Mouse (Mus musculus) right cerebral cortex, postnatal 36 days (tissue): ENCODE data around the gene Afmid.
"Not testable (repeated sequence)": the region's sequence is repeated elsewhere in the genome, so short reads cannot be mapped to it uniquely, and the experiment has no call there.

Experiments used
- DNase-seq, 2 experiments: peaks; one replicate each; pipeline ENCODE4 v3.0.0; 2022; ENCODE audit warnings: low spot score in 2 of 2, mixed read lengths in 1 of 2

Afmid gene

GRCm38 (mm10) chr11:117824060-117824969 is 1.4 kb upstream of the Afmid start:
- DNase-seq, result peak; percentile 59 to 71

DNA sequence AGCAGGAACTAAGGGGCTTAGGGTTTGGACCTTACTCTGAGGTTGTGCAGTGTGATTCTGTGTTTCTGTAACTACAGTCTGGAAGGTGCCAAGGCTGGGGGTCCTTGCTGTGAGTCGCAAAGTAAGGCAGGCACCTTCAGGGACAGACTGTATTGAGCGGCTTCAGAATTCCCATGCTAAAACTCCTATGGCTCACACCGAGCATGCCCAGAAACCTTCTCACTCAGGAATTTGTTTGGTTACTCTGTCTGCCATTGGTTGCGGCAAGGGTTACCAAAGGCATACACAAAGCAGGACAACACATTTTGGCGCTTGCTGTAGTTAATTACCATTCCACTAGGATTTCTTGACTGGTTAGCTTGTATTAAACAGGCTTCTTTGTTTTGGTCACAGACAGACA is 440 bp downstream of the Afmid start:
- DNase-seq, result no peak

DNA sequence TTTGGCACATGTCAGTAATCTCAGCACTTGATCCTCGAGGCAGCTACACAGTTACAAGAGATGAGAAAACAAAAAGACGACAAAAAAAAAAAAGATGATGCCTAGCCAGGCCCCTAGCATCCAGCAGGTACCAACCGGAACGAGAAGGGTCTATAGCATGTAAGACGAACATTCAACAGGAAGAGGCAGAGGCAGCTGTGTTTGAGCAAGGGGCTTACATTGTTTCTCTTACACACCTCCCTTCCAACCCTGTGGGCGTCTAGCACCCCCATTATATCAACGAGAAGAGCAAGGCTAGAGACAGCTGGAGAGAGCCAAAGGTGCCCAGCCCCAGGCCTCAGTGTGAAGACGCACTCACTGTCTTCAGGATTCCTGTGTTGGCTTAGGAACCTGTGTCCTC is 1.2 kb downstream of the Afmid start:
- no peak for DNase-seq

DNA sequence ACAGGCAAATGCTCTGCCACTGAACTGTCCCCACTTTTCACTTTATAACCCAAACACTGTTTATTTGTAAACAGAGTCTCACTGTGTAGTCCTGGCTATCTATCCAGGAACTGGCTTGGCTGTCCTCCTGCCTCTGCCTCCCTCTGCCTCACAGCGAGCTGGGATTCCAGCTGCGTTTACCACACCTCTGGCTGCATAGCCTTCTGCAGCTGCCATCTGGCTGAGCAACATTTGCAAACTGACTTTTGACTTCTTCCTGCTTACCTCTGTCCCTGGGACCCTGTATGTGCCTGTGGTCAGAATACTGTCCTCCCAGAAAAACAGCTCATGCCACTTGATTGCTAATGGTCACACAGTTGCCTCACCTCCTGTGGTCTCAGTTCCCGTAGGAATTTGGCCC is 1.7 kb downstream of the Afmid start:
- no peak for DNase-seq

GRCm38 (mm10) chr11:117828149-117828887 is 2.6 kb downstream of the Afmid start:
- DNase-seq, result no peak

DNA sequence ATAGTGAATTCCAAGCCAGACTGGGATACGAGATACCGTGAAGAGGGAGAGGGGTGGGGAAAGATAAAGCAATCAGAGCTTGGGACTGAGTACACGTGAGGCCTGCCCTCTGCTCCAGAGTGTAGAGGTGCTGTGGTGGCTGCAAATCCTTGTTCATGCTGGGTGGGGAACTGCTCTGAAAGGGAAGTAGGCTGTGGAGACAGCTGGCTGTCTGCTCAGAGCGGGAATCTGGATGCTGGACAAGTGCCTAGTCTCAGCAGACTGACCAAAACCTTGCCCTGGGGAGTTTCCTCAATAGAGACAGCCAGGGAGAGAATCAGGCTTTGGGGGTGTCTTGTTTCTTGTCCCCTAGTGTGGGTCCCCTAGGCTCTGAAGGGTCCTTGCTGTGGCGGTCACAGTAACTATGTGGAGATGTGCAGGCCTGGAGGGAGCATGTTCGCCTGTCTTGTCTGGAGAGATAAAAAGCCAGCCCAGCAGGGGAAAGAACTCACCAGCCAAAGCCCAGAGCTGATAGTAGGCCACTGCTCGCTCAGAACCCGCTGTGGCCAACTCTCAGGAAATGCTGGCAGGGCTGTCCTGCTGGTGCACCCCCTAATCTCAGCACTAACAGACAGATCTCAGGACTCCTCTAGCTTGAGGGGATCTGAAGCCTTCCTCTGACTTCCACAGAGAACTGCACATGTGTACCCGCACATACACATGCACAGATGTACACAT is 3.3 kb downstream of the Afmid start:
- no peak for DNase-seq

GRCm38 (mm10) chr11:117829671-117830215 is 4.0 kb downstream of the Afmid start:
- no peak for DNase-seq

DNA sequence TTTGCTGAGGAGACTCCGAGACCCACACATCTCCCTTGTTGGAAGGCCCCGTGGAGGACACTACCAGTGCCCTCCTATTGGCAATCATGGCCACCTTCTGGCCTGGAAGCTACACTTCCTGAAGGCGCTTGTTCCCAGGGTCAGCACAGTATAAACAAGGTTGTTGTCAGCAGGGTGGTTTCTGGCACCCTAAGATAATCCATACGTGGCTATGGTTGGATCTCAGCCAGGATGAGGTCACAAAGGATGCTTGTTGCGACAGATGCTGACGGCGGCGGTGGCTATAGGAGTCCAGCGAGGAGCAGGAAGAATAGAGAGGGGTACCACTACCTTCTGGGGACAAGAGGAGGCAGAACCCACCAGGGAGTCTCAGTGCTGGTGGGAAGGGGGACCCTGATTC is 4.7 kb downstream of the Afmid start:
- no peak for DNase-seq

- peak in 1 of 2 experiments; percentile 52 for DNase-seq
These were observed 6.6 kb downstream of the Afmid start for GRCm38 (mm10) chr11:117832086-117832969.

DNA sequence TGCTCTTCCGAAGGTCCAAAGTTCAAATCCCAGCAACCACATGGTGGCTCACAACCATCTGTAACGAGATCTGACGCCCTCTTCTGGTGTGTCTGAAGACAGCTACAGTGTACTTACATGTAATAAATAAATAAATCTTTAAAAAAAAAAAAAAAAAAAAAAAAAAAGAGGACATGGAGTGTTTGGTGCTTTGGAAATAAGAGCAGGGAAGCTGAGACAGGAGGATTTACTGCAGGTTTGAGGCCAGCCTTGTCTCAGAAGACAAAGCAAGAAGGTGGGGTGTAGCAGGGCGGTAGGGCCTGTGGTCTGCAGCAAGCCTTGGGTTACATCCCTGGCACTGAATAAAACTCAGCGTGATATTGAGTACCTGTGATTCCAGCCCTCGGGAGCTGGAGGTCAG is 7.8 kb downstream of the Afmid start:
- not testable (repeated sequence) for DNase-seq

DNA sequence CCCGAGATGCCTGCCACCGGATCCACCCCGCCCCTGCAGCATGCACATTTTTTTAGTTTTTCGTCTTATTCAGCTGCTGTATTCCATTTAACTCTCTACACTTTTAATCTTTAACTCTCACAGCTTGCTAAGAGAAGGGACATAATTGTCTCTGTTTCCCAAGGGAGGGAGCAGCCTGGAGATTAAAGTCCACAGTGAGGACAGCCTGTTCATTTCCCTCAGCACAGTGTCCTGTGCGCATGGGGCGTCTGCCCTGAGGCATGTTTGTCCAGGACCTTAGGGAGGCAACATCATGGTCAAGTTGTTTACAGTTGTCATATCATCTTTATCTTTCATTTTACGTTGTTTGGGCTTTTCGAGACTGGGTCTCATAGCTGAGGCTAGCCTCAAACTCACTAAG is 8.4 kb downstream of the Afmid start:
- DNase-seq, result no peak

DNA sequence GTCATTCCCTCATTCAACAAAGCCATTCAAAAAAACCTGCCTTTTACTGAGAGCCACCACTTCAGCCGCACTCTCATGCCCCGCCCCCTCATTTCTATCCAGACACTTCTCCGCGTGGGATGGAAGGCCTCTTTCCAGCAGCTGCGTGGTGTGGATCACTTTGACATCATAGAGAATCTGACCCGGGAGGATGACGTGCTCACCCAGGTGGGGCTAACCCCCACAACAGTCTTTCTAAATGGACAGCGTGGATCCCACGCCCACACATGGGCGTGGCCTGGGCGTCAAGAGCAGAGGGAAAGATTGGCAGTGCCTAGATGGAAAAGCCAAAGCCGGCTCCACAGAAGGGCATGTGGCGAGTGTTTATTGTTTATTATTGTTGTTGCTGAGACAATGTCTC is 10.6 kb downstream of the Afmid start:
- DNase-seq, result peak; percentile 56 to 66

DNA sequence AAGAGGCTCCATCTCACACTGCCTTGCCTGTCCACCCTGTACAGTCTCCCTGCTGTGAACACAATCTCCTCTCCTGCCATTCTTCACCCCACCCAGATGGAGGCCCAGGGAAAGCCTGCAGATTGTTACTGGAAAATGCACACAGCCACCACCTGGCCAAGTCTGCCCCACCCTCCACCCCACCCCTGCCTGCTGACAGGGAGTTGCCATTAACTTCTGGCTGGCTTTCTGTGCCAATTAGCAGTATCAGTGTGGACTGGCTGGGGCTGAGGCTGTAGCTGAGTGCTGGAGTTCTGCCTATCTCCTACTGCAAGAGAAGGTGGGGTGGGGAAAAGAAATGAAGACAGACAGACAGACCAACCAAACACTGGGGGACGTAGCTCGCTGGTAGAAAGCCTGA is 12.8 kb downstream of the Afmid start:
- DNase-seq, result no peak

- no peak for DNase-seq
These were observed 13.3 kb downstream of the Afmid start for GRCm38 (mm10) chr11:117839021-117839420.

GRCm38 (mm10) chr11:117840910-117841309 is 15.2 kb downstream of the Afmid start:
- no peak for DNase-seq

DNA sequence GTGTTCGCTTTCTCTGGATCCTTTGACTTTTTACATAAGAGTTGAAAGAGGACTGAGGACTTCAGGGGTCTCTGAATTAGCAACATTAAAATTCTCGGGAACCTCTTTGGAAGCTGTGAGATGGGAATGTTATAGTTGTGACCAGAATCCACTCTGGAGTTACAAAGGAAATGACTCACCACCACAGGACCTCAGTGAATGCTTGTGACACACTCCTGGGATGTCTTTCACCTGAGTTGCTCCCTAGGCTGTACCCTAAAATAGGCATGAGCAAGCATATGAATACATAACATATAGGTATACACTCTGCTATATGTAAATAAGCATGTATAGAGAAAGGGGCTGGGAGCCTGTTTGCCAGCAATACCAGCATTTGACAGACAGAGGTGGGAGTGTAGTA is 17.7 kb downstream of the Afmid start:
- no peak for DNase-seq

GRCm38 (mm10) chr11:117844997-117845396 is 19.3 kb downstream of the Afmid start:
- no peak for DNase-seq

- no peak for DNase-seq
These were observed 19.9 kb downstream of the Afmid start for GRCm38 (mm10) chr11:117845651-117846050.

DNA sequence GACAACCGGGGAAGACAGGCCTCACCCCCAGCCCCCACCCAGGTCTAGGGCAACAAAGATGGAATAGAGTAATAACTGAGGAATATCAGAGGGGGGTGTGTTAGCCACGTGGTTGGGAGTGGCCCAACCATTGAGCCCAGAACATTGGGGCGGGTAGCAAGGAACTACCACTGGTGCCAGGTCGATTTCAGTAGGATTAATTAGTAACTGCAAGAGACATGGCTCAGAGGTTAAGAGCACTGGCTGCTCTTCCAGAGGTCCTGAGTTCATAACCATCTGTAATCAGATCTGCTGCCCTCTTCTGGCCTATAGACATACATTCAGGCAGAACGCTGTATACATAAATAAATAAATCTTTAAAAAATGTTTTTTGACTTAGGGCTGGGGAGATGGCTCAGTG is 20.9 kb downstream of the Afmid start:
- DNase-seq, result no peak

DNA sequence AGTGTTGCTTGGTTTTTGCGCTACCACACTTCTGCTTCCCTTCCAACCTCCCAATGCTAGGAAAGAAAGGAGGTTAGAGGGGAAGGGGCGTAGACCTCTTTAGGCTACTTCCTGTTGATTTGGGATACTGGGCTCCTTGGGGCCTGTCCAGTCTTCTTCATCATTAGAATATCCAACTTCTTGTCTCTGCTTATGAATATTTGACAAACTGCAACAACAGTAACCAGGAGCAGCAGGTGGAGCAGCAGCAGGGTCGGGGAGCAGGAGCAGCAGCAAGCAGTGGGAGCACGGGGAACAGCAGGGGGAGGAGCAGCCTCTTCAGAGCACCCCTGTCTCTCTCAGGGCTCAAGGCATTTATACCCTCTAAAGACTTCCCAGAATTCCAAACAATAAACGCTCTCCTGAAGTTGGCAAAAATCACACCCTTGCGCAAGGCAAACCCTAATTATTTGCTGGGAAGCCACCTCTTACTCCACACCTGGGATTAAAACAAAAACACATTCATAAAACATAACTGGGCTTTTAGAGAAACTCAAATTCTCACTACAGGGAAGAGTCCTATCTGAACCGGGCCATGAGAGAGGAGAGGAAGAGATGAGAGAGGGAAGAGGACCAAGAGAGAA is 22.0 kb downstream of the Afmid start:
- DNase-seq, result no peak
